Mouse (Mus musculus) lung, adult 18-20 months (tissue): ENCODE results near the gene C130032M10Rik.
A peak's percentile ranks its signal among the peaks of the same experiment; 100 is the strongest.

Experiments
- DNase-seq, 2 experiments: peaks; one replicate each; pipeline ENCODE4 v3.0.0; 2022; ENCODE audit warnings: mixed read lengths in 2 of 2

C130032M10Rik gene

DNA sequence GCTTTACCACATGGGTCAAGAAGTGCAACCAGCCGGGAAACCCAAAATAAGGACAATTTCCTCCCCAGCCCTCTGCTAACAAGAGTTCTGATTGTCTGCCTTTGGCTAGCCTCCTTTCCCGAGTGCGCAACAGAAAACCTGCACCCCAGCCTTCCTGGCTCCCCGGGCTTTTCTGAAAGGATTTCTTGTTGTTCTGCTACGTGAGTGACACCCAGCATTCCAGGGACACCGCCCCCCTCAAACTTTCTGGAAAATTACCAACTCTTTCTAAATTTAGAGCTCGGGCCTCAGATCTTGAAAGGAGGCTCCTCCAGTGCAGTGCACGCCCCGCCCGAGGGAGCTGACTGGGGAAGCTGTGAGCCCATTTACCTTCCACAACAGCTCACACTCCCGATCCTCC, at the start of gene C130032M10Rik:
C130032M10Rik (plus strand) TSS at position 334 of the 400 bp plus-strand sequence.
- no peak for DNase-seq

DNA sequence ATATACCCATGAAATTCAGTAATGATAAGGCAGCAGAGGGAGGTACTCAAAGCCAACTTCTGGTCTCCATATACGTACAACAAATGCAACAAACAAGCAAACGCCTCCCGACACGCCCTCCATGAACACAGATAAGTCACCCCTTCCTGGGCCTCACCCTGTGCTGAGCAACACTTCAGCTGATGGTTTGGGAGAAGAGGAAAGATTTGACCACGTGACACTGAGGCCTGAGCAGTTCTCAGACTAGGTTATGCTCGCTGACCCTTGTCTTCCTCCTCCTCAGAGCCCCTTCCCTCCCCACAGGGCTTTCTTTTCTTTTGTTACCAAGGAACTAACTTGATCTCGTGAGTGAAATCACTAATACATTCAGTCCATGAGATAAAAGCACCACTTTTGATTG, 48.6 kb upstream of the C130032M10Rik start:
- no peak for DNase-seq

DNA sequence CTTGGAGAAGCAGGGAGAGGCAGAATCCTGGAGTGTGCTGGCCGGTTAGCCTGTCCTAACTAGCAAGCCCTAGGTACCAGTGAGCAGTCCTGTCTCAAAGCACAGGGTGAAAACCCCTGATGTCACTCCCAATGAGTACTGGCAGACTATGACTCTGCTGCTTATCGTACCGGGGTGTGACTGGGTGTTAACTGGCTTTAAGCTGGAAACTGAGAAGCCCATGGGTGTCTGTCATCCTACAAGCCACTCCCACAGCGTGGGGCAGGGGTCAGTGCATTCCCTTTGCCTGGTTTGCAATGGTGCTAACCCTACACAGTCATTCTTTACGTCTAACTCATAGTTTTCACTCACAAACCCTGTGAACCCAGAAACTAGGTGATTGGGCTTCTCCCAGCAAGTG, 47.3 kb upstream of the C130032M10Rik start:
- no peak for DNase-seq

DNA sequence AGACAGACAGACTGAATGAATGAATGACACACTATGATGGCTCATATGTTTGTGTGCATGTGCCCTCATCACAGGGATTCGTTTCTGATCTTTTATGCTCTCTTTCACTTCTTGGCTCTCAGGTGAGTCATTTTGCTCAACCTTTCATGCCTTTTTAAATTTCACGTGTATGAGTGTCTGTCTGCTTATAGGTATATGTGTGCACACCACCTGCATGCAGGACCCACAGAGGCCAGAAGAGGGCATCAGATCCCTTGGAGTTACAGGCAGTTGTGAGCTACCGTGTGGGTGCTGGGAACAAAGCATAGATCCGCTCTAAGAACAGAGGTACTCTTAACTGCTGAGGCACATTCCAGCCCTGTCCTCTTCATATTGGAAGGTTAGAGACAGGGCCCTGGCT, 46.8 kb upstream of the C130032M10Rik start:
- no peak for DNase-seq

DNA sequence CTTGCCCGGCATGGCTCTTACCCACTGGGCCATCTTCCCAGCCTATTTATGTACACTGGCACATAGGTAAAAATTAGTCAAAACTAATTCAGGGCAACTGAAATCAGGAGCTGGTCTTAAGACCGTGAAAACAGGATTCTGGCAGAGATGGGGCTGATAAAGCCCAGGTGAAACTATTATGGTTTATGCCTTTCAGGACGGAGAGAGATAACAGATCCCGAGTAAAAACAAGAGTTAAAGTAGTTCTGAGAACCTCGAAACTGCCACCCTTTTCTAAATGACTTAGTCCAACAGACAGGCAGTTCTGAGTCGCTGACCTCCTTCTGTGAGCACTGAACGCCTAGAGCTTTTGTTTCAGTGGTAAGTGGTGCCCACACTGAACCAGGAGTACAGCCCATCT, 43.6 kb upstream of the C130032M10Rik start:
- no peak for DNase-seq

DNA sequence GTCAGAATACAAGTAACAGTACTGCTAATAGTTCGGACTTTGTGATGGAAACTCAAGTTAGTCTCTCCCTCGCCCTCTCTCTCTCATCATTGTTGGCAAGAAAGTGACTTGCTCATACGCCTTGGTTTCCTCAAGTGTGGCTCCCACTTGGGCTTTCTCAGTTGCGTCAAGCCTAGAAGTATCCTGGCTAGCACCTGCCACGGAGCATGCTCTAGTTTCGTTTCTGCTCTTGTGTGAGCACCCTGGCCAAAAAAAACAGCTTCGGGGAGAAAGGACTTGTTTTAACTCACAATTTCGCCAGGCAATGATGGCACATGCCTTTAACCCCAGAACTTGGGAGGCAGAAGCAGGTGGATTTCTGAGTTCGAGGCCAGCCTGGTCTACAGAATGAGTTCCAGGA, 38.5 kb upstream of the C130032M10Rik start:
- DNase-seq: no peak

DNA sequence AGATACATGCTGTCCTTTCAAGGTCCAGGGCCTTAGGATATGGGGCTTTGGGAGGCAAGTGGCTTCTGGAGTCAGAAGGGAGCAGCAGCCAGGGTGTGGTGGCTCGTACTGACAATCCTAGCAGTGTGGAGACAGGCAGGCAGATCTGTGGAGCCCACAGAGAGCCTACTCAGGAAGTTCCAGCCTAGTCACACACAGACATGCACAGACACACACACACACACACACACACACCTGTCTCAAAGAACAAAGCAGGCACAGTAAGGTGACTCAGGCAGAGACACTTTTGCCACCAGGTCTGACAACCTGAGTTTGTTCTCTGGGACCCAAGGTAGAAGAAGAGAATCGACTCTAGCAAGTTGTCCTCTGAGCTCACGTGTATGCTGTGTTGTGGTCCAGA, 34.6 kb upstream of the C130032M10Rik start:
- no peak for DNase-seq

DNA sequence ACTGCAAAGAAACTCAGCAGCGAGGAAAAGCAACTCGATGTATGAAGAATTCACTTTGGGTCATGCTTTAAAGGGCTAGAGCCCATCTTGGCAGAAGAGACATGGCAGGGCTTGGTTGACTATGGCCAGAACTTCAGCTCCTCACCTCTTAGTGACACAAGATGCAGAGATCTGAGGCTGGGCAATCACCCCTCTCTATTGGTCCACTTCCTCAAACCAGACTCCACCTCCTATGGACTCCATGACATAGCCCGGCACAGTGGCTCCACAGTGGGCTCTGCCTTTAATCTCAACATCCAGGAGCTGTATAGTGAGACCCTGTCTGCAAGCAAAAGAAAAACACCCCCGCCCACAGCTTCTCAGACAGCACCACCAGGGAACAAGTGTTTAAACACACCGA, 30.7 kb upstream of the C130032M10Rik start:
- no peak for DNase-seq

DNA sequence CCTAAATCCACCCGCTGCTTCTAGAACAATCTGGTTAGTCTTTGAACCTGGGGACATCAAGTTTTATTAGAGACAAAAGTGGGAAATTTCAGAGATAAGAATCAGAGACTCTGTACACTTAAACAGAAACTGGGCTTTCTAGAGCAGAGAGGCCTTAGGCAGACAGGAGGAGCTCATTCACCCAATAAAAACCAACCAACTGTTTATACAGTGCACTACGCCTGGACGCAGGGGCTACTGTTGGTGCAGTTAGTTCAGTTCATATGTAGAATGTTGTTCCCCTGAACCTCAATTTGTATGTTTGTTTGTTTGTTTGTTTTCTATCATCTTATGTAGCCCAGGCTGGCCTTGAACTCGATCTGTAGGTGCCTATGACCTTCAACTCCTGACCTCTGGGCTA, 28.7 kb upstream of the C130032M10Rik start:
- no peak for DNase-seq

DNA sequence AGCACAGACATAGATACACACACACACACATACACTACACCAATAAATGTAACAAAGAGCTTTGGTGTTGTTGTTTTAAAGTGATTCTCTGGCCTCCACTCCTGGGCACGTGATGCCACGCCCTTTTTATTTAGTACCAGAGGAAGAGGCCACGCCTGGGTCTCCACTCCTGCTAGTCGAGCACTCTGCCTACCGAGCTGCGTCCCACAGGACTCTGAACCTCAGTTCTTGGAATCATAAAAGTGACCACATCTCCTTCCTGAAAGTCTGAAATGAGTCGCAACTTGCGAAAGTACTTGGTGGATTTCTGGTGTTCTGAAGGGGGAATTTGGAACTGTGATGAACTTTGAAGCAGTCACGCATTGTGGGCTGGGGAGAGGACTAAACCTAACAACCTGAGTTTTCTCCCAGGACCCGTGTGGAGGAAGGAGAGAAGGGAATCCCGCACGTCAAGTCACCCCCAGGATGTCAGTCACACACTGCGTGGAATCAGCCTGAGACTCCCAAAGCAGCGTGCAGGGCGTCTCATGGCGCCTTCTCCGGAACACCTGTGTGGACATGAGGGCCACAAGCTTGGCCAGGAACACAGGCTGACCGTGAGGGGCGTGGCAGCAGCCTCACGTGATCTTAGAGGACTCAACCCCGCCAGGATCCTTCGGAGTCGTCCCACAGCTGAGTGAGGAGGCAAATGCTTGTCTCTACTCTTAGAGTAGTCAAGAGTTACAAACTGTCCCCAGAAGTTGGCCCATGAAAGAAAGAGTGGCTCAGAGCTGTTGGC, 27.8 kb upstream of the C130032M10Rik start:
- DNase-seq: no peak

DNA sequence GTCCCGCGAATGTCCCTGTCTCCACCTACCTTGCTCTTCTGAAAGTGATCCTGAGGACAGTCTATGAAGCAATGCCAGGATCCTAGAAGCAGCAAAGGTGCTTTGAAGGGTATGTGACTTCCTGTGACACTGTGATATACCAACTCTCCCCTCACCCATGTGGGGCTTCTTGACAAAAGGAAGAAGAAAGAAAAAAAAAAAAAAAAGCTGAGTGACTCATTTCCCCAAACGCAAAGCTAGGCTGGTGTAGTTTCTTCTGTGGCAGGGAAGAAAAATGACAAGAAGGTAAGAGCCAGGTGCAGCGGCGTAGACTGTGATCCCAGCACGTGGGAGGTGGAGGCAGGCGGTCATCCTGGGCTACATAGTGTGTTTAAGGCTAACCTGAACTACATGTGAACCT, 19.0 kb upstream of the C130032M10Rik start:
- DNase-seq: no peak

DNA sequence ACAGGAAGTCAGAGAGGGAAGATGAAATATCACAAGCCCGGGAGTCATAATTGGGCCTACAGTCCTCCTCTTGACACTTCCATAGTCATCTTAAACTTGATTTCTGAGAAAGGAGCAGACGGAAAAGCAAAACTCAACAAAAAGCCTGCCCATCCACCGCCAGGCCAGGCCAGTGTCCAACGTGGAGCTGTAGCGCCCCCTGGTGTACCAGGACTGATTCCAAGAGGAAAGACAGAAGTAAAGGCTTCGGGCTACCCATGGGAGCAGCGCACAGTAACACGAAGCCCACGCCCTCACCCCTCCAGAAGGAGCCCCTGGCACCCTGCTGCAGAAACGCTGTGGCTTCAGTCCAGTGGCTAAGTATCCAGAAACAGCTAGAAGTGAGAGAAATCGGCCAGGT, 17.3 kb upstream of the C130032M10Rik start:
- DNase-seq: peak; percentile 68 to 72

DNA sequence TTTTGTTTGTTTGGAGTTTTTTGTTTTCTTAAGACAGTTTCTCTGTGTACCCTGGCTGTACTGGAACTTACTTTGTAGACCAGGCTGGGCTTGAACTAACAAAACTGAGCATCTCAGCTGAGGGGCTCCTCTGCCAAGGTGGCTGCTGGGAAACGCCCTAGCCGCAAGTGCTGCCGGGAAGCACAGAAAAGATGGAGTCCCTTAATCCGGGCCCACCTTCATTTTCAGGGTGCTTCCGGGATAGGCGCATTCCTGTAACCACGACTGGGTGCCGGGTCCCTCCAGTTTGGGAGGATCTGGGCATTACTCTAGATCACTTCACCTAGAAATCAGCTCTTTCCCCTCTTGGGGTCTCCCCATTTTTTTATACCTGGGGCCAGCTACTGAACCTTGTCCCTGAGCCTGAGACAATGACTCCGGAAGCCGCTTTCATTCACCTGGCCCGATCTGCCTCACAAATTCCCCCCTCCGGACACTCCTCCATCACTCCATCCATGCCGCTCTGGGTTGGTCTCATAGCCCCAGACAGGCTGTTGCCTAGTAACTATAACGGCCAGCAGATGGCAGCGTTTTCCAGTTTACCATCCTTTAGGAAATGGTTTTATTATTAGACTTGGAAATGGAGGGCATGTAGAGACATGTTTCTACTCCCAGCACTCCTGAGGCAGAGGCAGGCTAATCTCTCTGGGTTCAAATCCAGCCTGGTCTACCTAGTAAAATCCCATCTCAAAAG, 15.5 kb upstream of the C130032M10Rik start:
- DNase-seq: peak; percentile 36 to 41

DNA sequence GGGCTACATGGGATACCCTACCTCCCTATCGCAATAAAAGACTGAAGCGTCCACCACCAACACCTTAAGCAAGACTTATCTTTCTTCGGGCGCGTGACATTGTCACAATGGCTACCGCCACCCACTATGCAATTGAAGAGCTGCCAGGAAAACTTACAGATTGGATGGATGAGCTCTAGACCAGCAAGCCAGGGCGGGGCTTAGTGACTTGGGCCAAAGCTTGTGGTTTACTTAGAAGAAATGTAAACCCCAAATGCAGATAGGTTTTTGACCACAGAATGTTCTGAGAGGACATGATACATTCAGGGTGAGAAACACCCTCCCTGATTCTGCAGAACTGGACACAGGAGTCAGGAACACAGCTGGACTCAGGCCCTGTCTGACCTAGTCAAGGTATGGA, 14.4 kb upstream of the C130032M10Rik start:
- DNase-seq: no peak

DNA sequence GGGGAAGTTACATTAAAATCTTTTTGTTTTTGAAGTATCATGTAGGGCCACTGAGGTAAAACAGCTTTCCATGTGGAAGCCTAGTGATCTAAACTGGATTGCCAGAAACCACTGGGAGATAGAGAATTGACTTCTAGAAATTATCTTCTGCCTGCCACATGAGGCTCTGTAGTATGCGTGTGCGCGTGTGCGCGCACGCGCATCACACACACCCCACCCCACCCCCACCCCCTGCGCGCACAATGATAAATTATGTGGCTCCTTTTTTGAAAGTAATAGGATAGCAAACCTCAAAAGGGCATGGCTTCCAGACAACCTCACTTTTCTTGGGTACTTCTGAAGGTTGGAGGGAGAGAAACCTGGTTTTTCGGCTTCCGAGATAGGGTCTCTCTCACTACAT, 13.6 kb upstream of the C130032M10Rik start:
- DNase-seq: no peak

DNA sequence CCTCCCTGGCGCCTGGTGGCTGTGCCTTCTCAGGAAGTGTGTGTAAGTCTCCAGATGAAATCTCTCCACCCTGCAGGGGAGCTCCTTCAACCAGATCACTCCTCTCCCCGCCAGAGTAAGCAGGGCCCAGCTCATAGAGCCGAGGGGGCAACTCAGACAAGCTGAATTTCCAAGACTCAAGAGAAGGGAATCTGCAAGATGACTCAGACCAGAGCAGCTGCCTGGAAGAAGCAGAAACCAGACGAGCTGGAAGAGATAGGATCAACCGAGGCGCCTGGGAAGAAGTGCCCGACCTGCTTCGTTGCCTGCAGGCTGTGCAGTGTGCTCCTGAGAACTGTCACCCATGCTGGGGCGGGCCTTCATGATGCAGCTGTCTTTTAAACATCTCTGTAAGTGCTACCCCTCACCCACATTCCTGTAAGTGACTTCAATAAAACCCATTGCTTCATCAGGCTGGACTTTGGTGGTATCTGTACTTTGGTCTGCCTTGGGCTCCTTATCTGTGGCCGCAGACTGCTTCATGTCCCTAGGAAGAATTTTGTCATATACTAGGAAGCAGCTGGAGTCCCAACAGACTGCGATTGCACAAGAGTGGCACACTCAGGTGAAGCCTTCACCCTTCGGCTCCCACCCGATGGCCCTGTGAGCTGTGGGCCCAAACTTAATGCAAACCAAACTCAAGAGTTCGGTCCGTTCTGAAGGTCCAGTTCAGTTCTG, 12.6 kb upstream of the C130032M10Rik start:
- no peak for DNase-seq

DNA sequence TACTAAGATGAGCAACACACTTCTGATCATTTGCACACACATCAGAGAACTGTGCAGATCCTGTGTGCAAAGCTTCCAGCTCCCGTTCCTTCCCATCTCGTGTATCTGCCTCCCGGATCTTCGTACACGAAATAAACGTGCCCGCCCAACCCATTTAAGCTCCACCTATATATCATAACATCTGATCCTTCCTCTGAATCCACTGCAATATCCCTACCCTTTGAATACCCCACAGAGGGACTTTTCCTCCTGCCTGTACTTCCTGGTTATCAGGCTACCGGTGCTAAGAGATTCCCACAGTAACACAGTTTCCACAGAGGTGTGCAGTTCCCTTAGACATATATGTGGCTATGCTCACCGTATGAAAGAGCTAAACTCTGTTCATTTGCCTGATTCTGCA, 10.7 kb upstream of the C130032M10Rik start, which contains the start of gene Ccr4:
Ccr4 (minus strand) TSS at position 101 of the 400 bp plus-strand sequence.
- no peak for DNase-seq

DNA sequence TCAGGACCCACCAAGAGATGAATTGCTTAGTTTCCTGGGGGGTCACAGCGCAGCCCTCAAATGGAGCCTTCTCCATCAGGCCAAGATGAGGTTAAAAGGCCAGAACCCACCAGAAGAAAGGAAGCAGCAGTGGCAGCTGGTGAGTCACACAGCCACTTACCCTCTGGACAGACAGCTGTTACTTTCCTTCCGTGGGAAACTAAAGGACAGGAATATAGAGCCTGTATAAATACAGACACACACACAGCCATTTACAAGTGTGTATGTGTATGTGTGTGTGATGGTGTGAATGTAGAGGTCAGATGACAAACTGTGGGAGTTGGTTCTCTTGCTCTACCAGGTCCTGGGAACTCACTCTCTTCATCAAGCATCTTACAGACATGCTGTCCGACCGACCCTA, 8.9 kb upstream of the C130032M10Rik start:
- no peak for DNase-seq

DNA sequence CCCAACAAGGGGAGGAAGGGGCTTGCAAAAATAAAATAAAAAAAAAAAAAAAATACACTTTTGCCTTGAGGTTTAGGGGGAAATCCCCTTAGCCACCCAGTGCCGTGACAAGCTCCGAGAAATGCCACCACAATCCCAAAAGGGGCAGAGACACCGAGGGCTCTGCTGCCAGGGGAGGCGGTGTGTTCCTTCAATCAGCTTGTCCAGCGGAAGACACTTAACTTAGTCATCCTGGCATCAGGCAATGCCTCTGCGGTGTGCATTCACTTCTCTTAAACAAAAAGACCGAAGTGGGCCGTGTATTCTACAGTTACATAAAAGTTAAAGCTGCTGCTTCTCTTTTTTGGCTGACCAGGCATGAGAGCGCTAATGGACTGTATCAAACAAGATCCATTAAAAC, 8.1 kb upstream of the C130032M10Rik start:
- DNase-seq: no peak

DNA sequence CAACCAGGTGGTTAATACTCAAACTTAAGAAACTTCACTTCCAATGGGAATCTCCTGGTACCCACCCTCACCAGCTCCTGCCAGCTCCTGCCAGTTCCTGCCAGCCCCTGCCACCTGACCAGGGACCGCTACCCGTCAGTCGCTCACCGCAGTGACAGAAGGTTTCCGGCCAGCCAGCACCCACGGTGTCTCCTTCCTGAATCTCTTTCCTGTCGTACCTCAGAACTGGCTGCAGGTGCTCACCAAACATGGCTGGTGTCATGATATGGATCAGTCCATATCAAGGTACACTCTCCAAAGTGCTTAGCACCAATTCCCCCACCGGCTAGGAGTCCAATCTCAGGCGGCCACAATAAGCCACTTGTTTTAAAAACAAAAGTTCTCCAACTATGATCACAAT, 5.7 kb upstream of the C130032M10Rik start:
- no peak for DNase-seq

DNA sequence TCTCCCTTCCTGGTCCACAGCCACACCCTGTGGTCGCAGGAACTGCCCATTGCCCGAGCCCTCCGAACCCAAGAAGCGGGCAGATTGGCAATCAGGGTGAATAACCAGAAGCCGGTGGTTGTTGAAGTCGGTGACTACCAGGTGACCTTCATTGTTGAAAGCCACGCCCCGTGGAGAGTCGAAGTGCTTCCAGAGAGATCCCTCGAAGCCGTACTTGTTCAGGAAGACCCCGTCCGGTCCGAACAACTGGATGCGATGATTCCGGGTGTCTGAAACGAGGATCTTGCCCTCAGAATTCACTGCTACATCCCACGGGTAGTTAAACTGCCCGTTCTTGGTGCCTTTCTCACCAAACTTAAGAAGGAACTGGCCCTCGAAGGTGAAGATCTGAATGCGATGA, 2.7 kb upstream of the C130032M10Rik start:
- no peak for DNase-seq

DNA sequence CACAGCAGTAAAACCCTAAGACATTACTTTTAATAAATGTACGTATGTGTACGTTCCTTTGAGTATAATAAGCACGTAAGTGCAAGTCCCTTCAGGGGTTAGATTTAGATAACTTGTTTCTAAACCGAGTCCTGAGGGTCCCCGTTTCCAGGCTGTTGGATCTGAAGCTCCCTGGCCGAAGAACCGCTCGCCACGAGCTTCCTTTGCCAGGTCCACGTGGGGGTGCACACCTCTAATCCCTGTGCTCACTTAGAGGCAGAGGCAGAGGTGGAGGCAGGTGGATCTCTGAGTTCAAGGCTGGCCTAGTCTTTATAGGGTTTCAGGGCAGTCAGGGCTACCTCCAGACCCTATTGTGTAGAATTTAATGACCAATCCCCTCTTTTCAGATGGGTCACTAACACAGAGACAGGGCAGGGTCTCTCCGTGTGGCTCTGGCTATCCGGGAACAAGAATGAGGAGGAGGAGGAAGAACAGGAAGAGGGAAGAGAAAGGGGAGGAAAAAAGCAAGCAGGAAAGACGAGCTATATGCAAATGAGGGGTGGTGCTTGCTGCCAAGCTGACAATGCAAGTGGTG, 2.5 kb downstream of the C130032M10Rik start:
- DNase-seq: no peak

DNA sequence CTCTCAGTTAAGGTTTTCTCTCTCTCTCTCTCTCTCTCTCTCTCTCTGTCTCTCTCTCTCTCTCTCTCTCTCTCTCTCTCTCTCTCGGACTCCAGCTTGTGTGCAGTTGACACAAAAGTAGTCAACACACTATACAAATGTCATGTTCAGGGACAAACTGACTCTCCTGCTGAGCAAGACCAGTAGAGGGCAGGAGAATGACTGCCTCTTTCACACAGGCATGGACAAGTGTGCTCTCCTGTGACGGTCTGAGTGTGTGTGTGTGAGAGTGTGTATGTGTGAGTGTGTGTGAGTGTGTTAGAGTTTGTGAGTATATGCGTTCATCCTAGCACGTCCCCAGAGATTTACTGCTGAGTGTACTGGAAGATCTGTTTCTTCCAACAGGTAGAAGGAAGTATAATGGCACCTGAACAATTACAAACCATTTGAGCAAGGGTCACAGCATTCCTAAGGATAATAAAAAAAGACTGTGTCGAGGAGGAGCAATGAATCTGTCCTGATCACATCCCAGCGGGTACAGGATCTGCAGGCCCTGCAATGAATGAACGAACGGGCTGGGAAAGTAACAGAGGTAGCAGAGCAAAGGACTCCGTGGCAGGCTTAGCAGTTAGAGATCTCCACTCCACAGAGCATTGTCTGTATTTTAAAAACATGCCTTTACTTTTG, 3.4 kb downstream of the C130032M10Rik start:
- DNase-seq: no peak
